Mouse (Mus musculus): ENCODE data around the gene 6030468B19Rik.
"Not testable (repeated sequence)": the region's sequence is repeated elsewhere in the genome, so short reads cannot be mapped to it uniquely, and the experiment has no call there.

6030468B19Rik gene

GRCm38 (mm10) chr11:117779434-117780198 is 17.8 kb upstream of the 6030468B19Rik start:
- DNase-seq, result peak; percentile 86

GRCm38 (mm10) chr11:117780199-117780515 is 17.3 kb upstream of the 6030468B19Rik start:
- no peak for DNase-seq

GRCm38 (mm10) chr11:117780582-117781111 is 16.8 kb upstream of the 6030468B19Rik start:
- peak; percentile 96 for DNase-seq

- DNase-seq, result peak; percentile 87
These were observed 16.1 kb upstream of the 6030468B19Rik start for GRCm38 (mm10) chr11:117781199-117781821.

GRCm38 (mm10) chr11:117781993-117782704 is 15.3 kb upstream of the 6030468B19Rik start, which contains the start of the genes Tmc8 and Tmc6:
Tmc8 (plus strand) TSS chr11:117782076.
Tmc6 (minus strand) TSS chr11:117782198.
- peak; percentile 29 for DNase-seq

GRCm38 (mm10) chr11:117782705-117783034 is 14.8 kb upstream of the 6030468B19Rik start:
- DNase-seq, result no peak

- no peak for DNase-seq
These were observed 14.4 kb upstream of the 6030468B19Rik start for GRCm38 (mm10) chr11:117783089-117783488.

GRCm38 (mm10) chr11:117783683-117784309 is 13.7 kb upstream of the 6030468B19Rik start:
- DNase-seq, result peak; percentile 42

- DNase-seq, result peak; percentile 63
These were observed 11.2 kb upstream of the 6030468B19Rik start for GRCm38 (mm10) chr11:117786294-117786693.

GRCm38 (mm10) chr11:117788481-117788880 is 9.0 kb upstream of the 6030468B19Rik start:
- not testable (repeated sequence) for DNase-seq

- peak; percentile 65 for DNase-seq
These were observed 7.2 kb upstream of the 6030468B19Rik start for GRCm38 (mm10) chr11:117790286-117790685.

- DNase-seq, result peak; percentile 63
These were observed 6.6 kb upstream of the 6030468B19Rik start for GRCm38 (mm10) chr11:117790703-117791440.

GRCm38 (mm10) chr11:117791441-117791761 is 6.1 kb upstream of the 6030468B19Rik start:
- DNase-seq, result no peak

- DNase-seq, result peak; percentile 92
These were observed 5.1 kb upstream of the 6030468B19Rik start for GRCm38 (mm10) chr11:117792281-117792888.

GRCm38 (mm10) chr11:117794035-117794551 is 3.4 kb upstream of the 6030468B19Rik start:
- DNase-seq, result no peak

GRCm38 (mm10) chr11:117796954-117797353 is 506 bp upstream of the 6030468B19Rik start:
- DNase-seq, result no peak

- no peak for DNase-seq
These were observed 691 bp downstream of the 6030468B19Rik start for GRCm38 (mm10) chr11:117798160-117798541.

GRCm38 (mm10) chr11:117799174-117799573 is 1.7 kb downstream of the 6030468B19Rik start:
- no peak for DNase-seq

GRCm38 (mm10) chr11:117800038-117800437 is 2.6 kb downstream of the 6030468B19Rik start:
- no peak for DNase-seq

- DNase-seq, result no peak
These were observed 4.2 kb downstream of the 6030468B19Rik start for GRCm38 (mm10) chr11:117801650-117802049.

- DNase-seq, result no peak
These were observed 5.8 kb downstream of the 6030468B19Rik start for GRCm38 (mm10) chr11:117803166-117803688.

Measured in kidney, adult 11 months (tissue).